Mouse (Mus musculus): Measurements from ENCODE around the gene Golga7b.
A peak's percentile ranks its signal among the peaks of the same experiment; 100 is the strongest.

Gene Golga7b

DNA sequence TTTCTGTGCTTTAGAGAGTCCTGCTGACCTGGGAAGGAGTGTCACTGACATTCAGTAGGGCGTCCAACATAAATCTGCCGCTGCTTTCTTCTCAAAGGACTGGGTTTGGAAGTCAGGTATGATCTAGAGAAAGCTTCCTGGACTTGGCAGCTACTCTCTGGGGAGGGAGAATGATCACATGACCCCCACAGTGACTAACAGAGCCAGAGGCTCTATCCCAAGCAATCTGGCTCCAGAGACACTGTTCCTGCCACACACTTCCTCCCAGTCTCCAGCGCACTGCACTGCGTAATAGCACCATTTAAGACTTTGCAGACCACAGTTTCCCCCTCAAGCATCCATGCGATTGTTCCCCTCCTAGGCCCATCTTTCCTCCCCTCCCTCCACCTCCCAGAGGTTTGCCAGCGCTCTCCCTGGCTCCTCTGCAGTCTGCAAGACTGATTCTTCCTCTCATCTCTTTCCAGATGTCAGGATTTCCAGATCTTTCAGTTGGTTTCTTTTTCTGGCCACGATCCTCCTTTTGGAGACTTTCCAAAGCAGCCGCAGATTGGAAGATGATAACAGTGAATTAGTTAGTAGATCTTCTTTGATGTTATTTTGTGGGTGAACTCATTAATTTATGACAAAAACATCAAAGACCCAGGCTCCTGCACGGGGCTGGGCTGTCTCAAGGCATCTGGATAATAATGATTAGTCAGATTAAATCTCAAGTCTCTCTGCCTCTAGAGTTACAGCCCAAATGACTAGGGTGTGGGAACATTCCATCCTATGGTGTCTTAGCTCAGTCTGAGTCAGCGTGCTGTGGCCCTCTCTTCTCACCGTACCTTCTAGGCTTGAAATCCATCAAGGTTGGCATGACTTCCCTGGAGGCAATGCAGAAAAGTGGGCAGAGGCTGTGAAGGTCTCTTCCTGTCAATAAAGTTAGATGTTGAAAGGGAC, 2.9 kb downstream of the Golga7b start:
- DNase-seq (ENCODE audit: low spot score) = no peak

DNA sequence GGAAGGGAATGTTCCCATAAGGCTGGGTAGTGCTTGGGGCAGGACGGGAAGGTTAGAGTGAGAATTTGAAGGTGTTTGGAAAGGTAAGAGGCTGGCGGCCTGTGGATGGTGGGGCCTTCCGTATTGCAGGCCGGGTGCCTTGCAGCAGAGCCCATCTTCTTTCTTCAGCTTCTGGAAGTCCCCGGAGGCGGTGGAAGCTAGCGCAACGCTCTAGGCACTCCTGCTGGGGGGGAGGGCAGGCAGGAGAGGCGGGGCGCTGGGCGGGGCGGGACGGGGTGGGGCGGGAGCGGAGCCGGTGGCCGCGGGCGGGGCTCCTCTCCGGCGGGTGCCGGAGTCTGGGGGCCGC, 8.0 kb downstream of the Golga7b start:
- no peak for DNase-seq (ENCODE audit: low spot score)

GRCm38 (mm10) chr19:42255784-42256610, 8.6 kb downstream of the Golga7b start:
- DNase-seq (ENCODE audit: low spot score) = peak; percentile 78

GRCm38 (mm10) chr19:42256611-42257240, 9.4 kb downstream of the Golga7b start:
- DNase-seq (ENCODE audit: low spot score) = no peak

GRCm38 (mm10) chr19:42257241-42257635, 9.9 kb downstream of the Golga7b start:
- no peak for DNase-seq (ENCODE audit: low spot score)

GRCm38 (mm10) chr19:42258031-42258430, 10.7 kb downstream of the Golga7b start:
- no peak for DNase-seq (ENCODE audit: low spot score)

DNA sequence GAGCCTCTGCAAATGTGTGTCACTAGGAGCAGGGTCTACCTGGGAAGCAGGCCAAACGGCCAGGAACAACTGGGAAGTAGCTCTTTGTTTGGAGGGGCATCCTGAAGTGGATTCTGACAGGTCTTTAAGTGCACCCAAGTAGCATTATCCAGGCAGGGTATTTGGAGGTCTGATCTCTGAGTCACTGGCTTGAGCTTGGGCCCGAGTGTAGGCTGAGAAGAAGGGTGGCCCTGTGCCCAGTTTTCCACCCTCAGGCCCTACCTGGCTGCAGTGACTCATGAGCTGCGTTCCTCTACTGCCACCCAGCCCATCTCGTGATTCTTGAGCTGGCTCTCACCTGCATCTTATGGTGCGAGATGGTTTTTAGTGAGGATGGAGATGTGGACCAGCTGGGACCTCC, 11.2 kb downstream of the Golga7b start:
- DNase-seq (ENCODE audit: low spot score) = no peak

DNA sequence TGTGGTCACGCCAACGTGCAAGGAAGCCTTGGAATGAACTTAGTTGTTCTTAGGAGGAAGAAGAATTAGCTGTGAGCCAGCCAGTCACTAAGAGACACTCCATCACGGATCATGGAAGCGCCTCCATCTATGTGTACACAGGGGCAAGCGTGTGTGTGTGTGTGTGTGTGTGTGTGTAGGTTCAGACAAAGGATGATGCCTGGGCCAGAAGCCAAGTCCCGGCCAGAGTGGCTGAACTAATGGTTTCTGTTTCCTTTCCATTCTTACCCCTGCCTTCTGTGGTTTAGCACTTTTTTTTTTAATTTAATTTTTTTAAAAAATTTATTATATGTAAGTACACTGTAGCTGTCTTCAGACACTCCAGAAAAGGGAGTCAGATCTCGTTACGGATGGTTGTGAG, 13.1 kb downstream of the Golga7b start:
- no peak for DNase-seq (ENCODE audit: low spot score)

DNA sequence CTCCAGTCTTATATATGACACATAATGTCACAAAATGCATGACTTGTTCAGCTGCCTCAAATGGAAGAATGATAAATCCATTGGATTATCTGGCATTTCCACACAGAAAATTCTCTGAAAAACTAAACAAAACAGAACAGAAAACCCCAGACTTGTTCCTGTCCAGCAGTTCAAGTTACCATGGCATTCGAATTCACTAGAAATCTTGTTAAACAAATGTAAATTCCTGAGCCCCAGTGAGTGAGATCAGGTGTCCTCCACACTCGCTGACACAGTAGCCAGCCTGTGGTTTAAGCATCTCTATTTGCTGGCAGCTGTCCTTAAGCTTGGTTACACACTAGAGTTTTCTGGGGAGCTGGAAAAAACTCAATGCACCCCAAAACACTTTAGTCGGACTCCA, 16.1 kb downstream of the Golga7b start:
- DNase-seq (ENCODE audit: low spot score) = no peak

DNA sequence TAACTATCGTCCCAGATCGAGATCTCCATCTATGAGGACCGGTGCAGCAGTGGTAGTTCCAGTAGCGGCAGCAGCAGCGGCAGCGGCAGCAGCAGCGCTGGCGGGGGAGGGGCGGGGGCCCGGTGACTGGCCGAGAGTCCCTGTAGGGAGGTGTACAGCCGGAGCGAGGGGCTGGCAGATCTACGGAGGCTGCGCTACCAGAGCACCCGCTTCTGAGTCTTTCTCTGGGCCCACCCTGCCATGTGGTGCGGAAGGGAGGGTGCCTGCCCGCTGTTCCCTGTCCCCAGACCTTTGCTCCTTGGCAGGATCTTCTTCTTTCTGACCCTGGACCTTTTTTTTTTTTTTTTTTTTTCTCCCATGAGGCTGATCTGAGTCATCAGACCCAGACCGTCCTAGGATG, 21.0 kb downstream of the Golga7b start:
- peak; percentile 20 for DNase-seq (ENCODE audit: low spot score)

DNA sequence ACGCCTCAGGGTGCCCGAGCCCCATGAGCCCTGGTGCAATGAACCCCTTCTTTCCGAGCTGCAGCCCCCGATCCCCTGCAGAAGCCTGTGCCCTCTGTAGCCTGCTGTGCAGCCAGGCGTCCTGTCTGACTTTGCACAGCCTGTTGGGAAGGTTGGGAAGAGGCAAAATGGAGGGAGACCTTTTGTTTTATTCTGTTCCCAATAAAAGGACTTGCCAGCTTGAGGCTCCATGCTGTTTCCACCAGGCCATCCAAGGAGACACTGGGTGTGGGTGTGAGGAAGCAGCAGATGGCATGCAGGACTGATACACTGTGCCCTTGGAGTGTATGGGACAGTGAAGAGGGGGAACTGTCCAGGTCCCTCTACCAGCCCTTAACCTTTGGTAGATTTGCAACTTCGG, 22.7 kb downstream of the Golga7b start:
- DNase-seq (ENCODE audit: low spot score) = no peak

- DNase-seq (ENCODE audit: low spot score) = no peak
These were observed 23.8 kb downstream of the Golga7b start for GRCm38 (mm10) chr19:42271182-42271581.

DNA sequence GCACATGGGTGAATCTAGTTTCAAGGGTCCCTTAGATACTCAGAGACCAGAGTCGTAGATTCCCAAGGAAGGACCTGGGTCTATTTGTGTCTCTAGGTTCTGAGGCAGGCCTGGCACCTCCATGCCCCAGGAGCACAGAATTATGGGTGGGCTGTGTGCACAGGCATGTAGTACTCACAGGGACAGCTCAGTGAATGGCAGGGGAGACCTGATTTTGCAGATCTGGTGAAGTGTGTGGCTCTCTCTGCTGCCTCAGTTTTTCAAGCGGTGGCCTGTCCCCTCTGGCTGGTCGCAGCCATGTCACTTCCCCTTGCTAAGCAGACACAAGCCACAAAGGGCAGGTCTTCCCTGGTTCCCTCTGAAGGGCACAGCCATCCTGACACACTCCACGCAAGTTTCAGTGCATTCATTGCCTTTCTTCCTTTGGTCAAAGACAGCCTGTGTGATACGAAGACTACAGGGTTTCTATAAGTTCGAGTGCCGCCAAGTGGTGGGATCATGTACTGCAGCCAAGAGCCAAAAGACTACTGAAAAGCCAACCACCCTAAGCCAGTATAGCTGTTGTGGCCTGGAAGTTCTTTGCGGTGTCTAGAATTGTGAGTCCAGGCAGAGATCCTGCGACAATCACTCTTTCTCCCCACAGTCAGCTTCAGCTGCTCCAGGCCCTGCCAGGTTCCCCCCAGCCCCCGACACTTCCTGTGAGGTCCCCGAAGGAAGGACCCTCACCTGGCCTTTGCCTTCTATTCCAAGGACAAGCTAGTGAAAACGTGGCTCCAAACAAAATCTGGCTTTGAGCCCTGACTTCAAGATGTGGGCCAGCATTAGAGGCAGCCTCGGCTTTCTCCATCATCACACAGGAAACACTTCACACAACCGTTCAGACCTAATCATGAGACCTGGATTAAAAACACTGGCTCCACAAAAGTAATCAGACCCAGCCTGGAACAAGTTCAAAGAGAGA, 24.9 kb downstream of the Golga7b start:
- peak; percentile 74 for DNase-seq (ENCODE audit: low spot score)

DNA sequence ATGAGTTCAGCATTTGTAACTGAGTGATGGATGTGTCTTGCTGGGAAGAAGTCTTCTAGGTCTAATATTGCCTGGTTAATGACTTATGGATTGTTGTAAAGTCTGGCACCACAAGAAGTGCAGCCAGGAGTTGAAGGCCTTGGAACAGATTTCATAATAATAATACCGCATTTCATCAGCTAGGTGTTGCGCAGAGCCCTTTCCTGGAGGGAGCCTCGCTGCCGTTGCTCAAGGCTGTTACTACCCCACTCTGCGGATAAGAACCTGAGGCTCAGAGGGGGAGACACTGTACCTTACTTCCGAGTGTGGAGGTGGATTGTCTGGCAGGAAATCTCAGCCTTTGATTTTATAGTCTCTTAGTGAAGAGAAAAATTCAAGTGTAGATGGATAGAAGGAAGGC, 29.9 kb downstream of the Golga7b start:
- no peak for DNase-seq (ENCODE audit: low spot score)

- no peak for DNase-seq (ENCODE audit: low spot score)
These were observed 31.1 kb downstream of the Golga7b start for GRCm38 (mm10) chr19:42278461-42278860.

DNA sequence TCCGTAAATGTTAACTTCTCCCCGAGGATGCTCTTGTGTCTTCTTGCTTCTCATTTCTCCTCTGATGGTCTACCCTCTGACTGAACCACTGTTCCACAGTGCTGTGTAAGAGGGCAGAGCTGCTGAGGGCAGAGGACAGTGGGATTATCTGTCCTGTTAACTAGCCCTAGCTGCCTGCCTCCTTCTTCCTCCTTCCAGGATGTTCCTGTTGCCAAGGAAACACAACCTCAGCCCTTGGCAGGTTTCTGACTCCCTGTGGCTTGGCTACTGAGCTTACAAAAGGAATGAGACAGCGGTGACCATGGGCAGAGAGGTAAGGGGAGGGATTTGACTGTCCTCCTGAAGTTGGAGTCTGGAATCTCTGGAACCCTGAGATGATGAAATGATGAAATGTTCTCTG, 32.2 kb downstream of the Golga7b start:
- DNase-seq (ENCODE audit: low spot score) = no peak

DNA sequence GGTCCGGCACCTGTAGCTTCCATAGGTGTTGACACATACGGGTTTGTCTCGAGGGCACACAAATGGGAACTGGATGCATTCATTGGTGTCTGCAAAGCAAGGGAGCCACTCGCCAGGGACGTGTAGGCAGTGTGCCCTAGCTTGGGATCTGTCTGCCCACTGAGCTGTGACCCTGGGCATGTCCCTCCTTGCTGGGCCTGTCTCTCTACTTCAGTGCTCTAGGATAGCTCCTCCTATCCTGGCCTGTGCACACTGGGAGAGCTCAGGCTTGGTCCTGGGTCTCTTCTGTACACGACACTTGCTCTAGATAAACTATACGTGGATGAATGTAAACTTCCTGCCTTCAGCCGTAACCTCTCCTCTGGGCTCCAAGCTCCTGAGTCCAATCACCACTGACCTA, 36.8 kb downstream of the Golga7b start:
- no peak for DNase-seq (ENCODE audit: low spot score)

DNA sequence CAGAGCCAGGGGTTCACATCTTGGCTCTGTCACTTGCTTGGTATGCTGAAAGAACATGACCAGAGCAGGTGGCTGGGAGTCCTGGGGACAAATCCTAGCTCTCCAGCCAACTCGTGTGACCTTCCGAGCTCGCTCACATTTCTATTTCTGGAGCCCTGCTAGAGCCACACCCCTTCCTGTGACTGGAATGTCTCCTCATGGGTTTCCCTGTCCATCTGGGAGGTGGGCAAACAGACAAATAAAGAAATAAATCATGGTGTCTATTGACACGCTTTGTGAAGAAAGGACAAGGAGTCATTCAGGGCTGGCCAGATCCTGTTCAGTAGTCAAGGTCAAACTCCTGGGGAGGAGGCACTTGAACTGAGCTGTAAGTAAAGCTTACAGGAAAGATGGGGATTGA, 41.0 kb downstream of the Golga7b start:
- no peak for DNase-seq (ENCODE audit: low spot score)

DNA sequence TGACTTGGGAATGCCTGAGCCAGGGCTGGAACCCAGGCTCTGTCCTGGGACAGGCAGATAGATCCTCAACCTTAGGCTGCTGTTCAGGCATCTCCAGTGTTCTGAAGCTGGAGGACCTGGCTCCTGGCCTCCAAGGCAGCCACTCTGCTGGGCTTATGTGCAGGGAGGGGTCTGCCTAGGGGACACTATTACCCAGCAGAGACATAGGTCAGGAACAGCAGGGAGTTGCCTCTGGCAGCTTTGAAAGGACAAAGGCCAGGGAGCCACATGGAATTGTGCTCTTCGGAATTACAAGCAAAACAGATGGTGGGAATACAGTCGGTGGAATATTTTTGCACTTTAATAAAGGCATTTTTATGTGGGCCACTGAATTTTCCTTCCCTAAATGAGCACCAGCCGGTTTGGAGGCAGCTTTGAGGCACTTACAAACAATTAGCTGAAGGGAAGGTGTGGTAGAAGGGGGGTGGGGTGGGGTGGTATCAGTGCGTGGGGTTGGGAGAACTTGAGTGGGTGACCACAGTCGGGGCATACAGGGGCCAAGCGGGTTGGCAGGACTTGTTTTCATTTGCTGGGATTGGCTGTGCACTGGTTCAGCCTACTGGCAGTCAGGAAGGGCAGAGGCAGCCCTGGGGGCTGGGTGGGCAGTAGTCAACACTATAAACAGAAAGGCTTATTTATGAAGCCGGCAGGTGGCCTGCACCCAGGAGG, 43.7 kb downstream of the Golga7b start:
- no peak for DNase-seq (ENCODE audit: low spot score)

GRCm38 (mm10) chr19:42292106-42292505, 44.7 kb downstream of the Golga7b start:
- no peak for DNase-seq (ENCODE audit: low spot score)

GRCm38 (mm10) chr19:42293216-42293615, 45.8 kb downstream of the Golga7b start:
- DNase-seq (ENCODE audit: low spot score) = no peak
